Mouse (Mus musculus): ENCODE results near the gene Irf3.

DNA sequence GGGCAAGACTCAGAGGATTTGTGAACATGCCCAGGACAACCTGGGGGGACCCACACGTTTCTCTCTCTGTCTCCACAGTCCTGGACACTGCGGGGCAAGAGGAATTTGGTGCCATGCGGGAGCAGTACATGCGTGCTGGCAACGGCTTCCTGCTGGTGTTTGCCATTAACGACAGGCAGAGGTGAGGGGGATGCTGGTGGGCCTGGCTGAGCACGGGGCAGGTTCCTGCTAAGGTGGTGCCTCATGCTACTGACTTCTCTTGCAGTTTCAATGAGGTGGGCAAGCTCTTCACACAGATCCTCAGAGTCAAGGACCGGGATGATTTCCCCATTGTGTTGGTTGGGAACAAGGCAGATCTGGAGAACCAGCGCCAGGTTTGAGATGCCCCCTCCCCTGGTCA lies 22.8 kb downstream of the Irf3 start:
- TF ChIP-seq CTCF (IDR thresholded peaks at IDR 0.05; ENCODE audit: low read depth) (no peak), EP300 (optimal IDR thresholded peaks at IDR 0.05) (no peak)

Measured in stomach, postnatal 0 days (tissue).